Mouse (Mus musculus): ENCODE measurements around the gene Zc3hc1. TPM values are rescaled to one million over a fixed set of nuclear protein-coding genes. Genes with fewer than 3 reads are reported as not detected.
A peak's percentile ranks its signal among the peaks of the same experiment; 100 is the strongest.

Zc3hc1 gene
- 41.6 TPM for polyA plus RNA-seq (2012; fragmentation: generic; extraction: Trizol)
- long read RNA-seq, experiment 1, transcript Zc3hc1-201 (10 exons, 1,824 nt) = major isoform, 47 of 62 reads
- long read RNA-seq, experiment 1, partial matches to known transcripts = 10 of 62 reads
- long read RNA-seq, experiment 1, other reads (novel, unspliced or antisense) = 5 of 62 reads
- long read RNA-seq, experiment 2, transcript Zc3hc1-201 (10 exons, 1,824 nt) = major isoform, 255 of 267 reads
- long read RNA-seq, experiment 2, partial matches to known transcripts = 3 of 267 reads
- long read RNA-seq, experiment 2, other reads (novel, unspliced or antisense) = 7 of 267 reads

DNA sequence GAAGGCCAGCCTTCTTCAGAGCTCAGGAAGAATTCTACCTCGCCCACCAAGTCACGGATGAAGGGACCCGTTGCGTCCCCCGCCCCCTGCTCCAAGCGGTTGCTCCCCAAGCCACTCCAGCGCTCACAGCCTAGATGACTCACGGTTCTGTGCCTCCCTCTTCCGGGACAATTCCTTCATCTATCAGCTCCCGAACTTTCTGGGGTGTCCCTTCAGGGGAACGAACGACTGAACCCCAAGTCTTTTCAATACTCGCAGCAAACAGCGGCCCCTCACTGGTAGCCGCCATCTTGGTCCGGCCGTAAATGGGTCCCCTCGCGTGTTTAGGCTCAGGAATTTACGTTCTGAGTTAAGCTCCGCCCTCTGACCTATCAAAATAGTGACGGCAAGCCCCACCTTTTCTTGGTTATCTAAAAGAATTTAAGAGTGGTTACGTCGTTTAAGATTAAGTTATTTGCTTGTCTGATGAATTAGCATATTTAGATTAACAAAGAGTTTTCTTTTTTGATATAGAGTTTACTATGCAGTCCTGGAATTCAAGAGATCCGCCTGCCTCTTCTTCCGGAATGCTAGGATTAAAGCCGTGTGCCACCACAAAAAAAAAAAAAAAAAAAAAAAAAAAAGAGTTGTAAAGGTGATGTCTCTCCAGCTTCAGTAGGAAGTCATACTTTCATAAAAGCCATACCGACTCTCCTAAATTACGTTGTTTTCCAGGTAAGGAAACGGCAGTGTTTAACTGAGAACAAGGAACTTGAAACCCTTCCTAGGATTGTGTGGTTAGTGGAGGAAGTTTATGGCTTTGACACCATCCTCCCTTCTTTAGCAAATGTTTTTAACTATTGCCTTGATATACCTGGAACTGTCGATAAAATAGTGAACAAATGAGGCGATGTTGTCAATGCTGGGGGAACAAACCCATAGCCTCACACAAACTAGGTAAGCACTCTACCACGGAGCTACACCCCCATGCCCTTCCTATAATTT lies at the start of gene Zc3hc1:
Gene Zc3hc1, minus strand, starts transcription at position 315 of the 984 bp plus-strand sequence.
- Histone ChIP-seq H3K79me2 (ENCODE audit: control insufficient read depth, insufficient read depth) (peaks cover 29% of the 10 kb centered on the region), H3K27me3 (ENCODE audit: control insufficient read depth, insufficient read depth, insufficient read length) (no peaks in the 10 kb centered on the region), H3K36me3 (ENCODE audit: control insufficient read depth, insufficient read depth) (peaks cover 9% of the 10 kb centered on the region), H3ac (ENCODE audit: control insufficient read depth, insufficient read length, low read depth) (peak within 1 kb of the TSS; percentile 99), H3K4me3 (ENCODE audit: insufficient read depth, poor library complexity, severe bottlenecking) (peak within 1 kb of the TSS; percentile 75), H3K79me3 (ENCODE audit: low read depth) (peaks cover 16% of the 10 kb centered on the region)
- no peak for TF ChIP-seq MYOG (IDR thresholded peaks at IDR 0.05; ENCODE audit: control insufficient read depth, extremely low read depth, insufficient read length)
- no peak for TF ChIP-seq CTCF (IDR thresholded peaks at IDR 0.05; ENCODE audit: control insufficient read depth, insufficient read depth, insufficient read length)
- TF ChIP-seq MYOD1 (IDR thresholded peaks at IDR 0.05; ENCODE audit: control insufficient read depth, insufficient read length, low read depth) = no peak
- no peak for TF ChIP-seq FOSL1 (IDR thresholded peaks at IDR 0.05; ENCODE audit: insufficient read depth, low read length, poor library complexity, severe bottlenecking)
- TF ChIP-seq MAX (IDR thresholded peaks at IDR 0.05) = no peak
- TF ChIP-seq CEBPB (IDR thresholded peaks at IDR 0.05; ENCODE audit: low read depth) = no peak
- no peak for TF ChIP-seq USF1 (IDR thresholded peaks at IDR 0.05; ENCODE audit: low read depth)

DNA sequence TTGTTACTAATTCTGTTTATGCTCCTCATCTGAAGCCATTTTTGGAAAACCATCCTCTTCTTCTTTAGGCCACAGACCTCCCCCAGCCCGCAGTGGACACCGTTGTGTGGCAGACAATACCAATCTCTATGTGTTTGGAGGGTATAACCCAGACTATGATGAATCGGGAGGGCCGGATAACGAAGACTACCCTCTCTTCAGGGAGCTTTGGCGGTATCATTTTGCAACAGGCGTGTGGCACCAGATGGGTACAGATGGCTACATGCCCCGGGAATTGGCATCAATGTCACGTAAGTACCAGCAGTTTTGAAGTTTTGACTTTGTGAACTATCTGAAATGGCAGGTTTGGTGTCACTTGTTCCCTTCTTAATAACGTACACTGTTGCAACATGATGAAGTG lies 48.7 kb upstream of the Zc3hc1 start:
- Histone ChIP-seq H3ac (ENCODE audit: control insufficient read depth, insufficient read length, low read depth) (no peak overlapping the region), H3K36me3 (ENCODE audit: control insufficient read depth, insufficient read depth) (peaks cover 11% of the 10 kb centered on the region), H3K27me3 (ENCODE audit: control insufficient read depth, insufficient read depth, insufficient read length) (no peaks in the 10 kb centered on the region), H3K4me3 (ENCODE audit: insufficient read depth, poor library complexity, severe bottlenecking) (no peak overlapping the region), H3K79me2 (ENCODE audit: control insufficient read depth, insufficient read depth) (peaks cover 17% of the 10 kb centered on the region), H3K79me3 (ENCODE audit: low read depth) (peaks cover 2% of the 10 kb centered on the region)
- TF ChIP-seq USF1 (IDR thresholded peaks at IDR 0.05; ENCODE audit: low read depth) (no peak), FOSL1 (IDR thresholded peaks at IDR 0.05; ENCODE audit: insufficient read depth, low read length, poor library complexity, severe bottlenecking) (no peak)

DNA sequence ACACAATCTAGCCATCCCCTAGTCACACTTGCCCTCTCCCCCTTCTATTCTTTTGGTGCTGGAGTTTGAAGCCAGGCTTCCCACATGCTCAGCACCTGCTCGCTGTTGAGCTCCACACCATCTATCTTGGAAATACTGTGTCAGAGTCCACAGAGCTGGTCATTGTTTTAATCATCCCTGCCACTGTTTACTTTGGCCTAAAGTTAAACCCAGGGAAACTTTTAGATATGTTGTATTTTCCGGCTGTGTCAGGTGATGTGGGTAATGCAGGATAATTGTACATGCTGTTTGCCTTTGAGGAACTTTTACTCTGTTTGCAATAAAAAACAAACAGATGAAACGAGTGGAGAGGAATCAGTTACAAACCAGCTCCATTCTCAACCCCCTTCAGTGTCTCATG lies 46.2 kb upstream of the Zc3hc1 start:
- Histone ChIP-seq H3ac (ENCODE audit: control insufficient read depth, insufficient read length, low read depth) (no peak overlapping the region), H3K27me3 (ENCODE audit: control insufficient read depth, insufficient read depth, insufficient read length) (no peaks in the 10 kb centered on the region), H3K79me2 (ENCODE audit: control insufficient read depth, insufficient read depth) (peaks cover 26% of the 10 kb centered on the region), H3K4me3 (ENCODE audit: insufficient read depth, poor library complexity, severe bottlenecking) (no peak overlapping the region), H3K36me3 (ENCODE audit: control insufficient read depth, insufficient read depth) (no peaks in the 10 kb centered on the region), H3K79me3 (ENCODE audit: low read depth) (peaks cover 2% of the 10 kb centered on the region)
- no peak for TF ChIP-seq MAX (IDR thresholded peaks at IDR 0.05)
- no peak for TF ChIP-seq CTCF (IDR thresholded peaks at IDR 0.05; ENCODE audit: control insufficient read depth, insufficient read depth, insufficient read length)
- TF ChIP-seq USF1 (IDR thresholded peaks at IDR 0.05; ENCODE audit: low read depth) = no peak
- TF ChIP-seq MYOD1 (IDR thresholded peaks at IDR 0.05; ENCODE audit: control insufficient read depth, insufficient read length, low read depth) = no peak
- TF ChIP-seq FOSL1 (IDR thresholded peaks at IDR 0.05; ENCODE audit: insufficient read depth, low read length, poor library complexity, severe bottlenecking) = no peak
- TF ChIP-seq CEBPB (IDR thresholded peaks at IDR 0.05; ENCODE audit: low read depth) = no peak
- TF ChIP-seq MYOG (IDR thresholded peaks at IDR 0.05; ENCODE audit: control insufficient read depth, extremely low read depth, insufficient read length) = no peak

DNA sequence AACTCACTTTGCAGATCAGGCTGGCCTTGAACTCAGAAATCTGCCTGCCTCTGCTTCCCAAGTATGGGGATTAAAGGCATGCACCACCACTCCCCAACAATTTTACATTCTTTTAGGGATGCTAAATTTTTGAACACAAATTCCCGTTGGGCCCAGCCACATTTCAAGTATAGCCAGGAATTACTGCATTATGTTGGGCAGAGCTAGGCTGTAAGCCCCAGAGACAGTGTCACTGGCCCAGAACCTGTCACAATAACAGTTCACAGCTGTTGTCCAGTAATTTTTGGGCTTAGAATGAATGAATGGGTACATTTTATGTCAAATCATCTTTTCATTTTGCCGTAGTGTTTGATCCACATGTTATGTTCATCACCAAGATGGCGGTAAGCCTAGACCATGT lies 45.6 kb upstream of the Zc3hc1 start:
- no peak overlapping the region for H3K4me3 ChIP-seq (ENCODE audit: insufficient read depth, poor library complexity, severe bottlenecking)
- no peaks in the 10 kb centered on the region for H3K36me3 ChIP-seq (ENCODE audit: control insufficient read depth, insufficient read depth)
- no peak overlapping the region for H3ac ChIP-seq (ENCODE audit: control insufficient read depth, insufficient read length, low read depth)
- TF ChIP-seq MYOG (IDR thresholded peaks at IDR 0.05; ENCODE audit: control insufficient read depth, extremely low read depth, insufficient read length) (no peak), CTCF (IDR thresholded peaks at IDR 0.05; ENCODE audit: control insufficient read depth, insufficient read depth, insufficient read length) (no peak), FOSL1 (IDR thresholded peaks at IDR 0.05; ENCODE audit: insufficient read depth, low read length, poor library complexity, severe bottlenecking) (no peak), MAX (IDR thresholded peaks at IDR 0.05) (no peak), USF1 (IDR thresholded peaks at IDR 0.05; ENCODE audit: low read depth) (no peak), CEBPB (IDR thresholded peaks at IDR 0.05; ENCODE audit: low read depth) (no peak), MYOD1 (IDR thresholded peaks at IDR 0.05; ENCODE audit: control insufficient read depth, insufficient read length, low read depth) (no peak)
- no peaks in the 10 kb centered on the region for H3K27me3 ChIP-seq (ENCODE audit: control insufficient read depth, insufficient read depth, insufficient read length)
- H3K79me2 ChIP-seq (ENCODE audit: control insufficient read depth, insufficient read depth) = peaks cover 26% of the 10 kb centered on the region
- H3K79me3 ChIP-seq (ENCODE audit: low read depth) = peaks cover 4% of the 10 kb centered on the region

DNA sequence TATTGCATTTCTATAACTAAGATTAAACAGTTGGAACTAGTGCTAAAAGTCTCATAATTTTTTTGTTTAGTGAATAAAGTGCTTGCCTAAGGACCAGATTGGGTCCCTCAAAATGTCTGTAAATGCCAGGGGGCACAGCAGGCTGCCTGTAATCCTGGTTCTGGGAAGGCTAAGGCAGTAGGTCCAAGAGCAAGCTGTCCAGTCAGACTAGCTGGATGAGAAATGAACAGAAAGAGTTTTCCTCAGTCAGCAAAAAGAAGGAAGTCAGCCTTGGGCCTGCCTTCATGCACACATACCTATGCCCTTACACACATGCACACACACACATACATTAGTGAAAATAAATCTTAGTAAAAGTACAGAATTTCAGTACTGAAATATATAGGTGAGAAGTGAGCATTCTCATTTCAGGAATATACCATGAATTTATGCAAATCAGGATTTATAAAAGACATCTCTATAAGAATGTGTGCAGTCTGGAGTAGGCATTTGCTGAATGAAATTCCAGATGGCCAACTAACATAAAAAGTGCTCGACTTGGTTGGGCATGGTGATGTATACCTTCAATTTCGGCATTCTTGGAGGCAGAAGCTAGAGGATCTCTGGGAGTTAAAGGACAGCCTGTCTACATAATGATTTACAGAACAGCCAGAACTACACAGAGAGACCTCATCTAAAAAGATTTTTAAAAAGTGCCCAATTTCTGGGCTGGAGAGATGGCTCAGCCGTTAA lies 41.8 kb upstream of the Zc3hc1 start:
- H3K27me3 ChIP-seq (ENCODE audit: control insufficient read depth, insufficient read depth, insufficient read length) = no peaks in the 10 kb centered on the region
- peaks cover 4% of the 10 kb centered on the region for H3K79me3 ChIP-seq (ENCODE audit: low read depth)
- H3K79me2 ChIP-seq (ENCODE audit: control insufficient read depth, insufficient read depth) = peaks cover 30% of the 10 kb centered on the region
- H3K36me3 ChIP-seq (ENCODE audit: control insufficient read depth, insufficient read depth) = no peaks in the 10 kb centered on the region
- H3K4me3 ChIP-seq (ENCODE audit: insufficient read depth, poor library complexity, severe bottlenecking) = no peak overlapping the region
- no peak for TF ChIP-seq MYOD1 (IDR thresholded peaks at IDR 0.05; ENCODE audit: control insufficient read depth, insufficient read length, low read depth)
- TF ChIP-seq FOSL1 (IDR thresholded peaks at IDR 0.05; ENCODE audit: insufficient read depth, low read length, poor library complexity, severe bottlenecking) = no peak
- TF ChIP-seq MYOG (IDR thresholded peaks at IDR 0.05; ENCODE audit: control insufficient read depth, extremely low read depth, insufficient read length) = no peak
- TF ChIP-seq CEBPB (IDR thresholded peaks at IDR 0.05; ENCODE audit: low read depth) = no peak
- no peak for TF ChIP-seq MAX (IDR thresholded peaks at IDR 0.05)
- TF ChIP-seq USF1 (IDR thresholded peaks at IDR 0.05; ENCODE audit: low read depth) = no peak
- TF ChIP-seq CTCF (IDR thresholded peaks at IDR 0.05; ENCODE audit: control insufficient read depth, insufficient read depth, insufficient read length) = no peak
- H3ac ChIP-seq (ENCODE audit: control insufficient read depth, insufficient read length, low read depth) = no peak overlapping the region

All from C2C12 (cell line).